Mouse (Mus musculus) neutrophil, adult 59 days (primary cell): Measurements from ENCODE around the gene Tmem87a. TPM values are rescaled to one million over a fixed set of nuclear protein-coding genes. Genes with fewer than 3 reads are reported as not detected.

ENCODE experiments used
- total RNA-seq, 2 experiments: library from RNA; stranded (reverse); gene quantifications; 1 replicate in 1 of 2; 2 replicates in 1 of 2; pipeline ENCODE4 v1.2.4; 2023

Gene Tmem87a
- 10 to 100 TPM; 25.2 to 28.5 TPM for total RNA-seq

DNA sequence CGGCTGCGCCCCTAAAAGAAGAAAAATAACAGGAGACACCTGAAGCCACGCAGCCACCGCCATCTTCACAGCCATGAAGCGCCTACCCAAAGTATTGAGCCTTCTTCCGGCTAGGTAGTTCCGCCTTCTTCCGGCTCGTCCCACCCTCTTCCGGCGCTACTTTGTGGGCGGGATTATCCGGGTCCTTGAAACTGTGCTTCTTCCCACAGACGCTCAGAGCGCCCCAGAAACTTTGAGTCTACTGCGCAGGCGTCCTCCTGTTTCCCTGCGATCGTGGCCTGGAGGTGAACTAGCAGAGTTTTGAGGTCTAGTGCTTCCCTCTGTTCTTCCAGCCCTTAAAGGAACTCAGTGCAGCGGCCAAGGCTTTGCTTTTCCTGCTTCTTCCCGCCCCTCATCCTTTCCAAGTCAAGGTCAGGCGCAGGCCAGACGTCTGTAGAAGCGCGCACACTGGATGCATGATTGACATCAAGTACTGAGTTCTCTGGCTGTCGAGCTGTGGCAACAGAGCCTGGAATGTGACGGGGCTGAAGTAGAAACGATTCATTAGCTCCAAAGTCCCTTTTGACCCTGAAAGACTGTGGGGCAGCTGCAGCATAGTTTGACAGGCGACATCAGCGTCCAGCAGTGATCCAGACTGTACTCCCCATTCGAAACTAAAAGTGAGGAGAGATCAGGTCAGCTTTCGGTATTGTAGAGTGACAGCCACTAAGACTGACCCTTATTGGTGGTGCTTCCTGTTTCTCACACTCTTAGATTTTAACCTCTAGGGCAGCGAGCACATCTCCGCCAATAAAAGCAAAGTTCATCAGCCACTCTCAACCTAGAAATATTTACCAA lies at the start of gene Tmem87a:
Gene Tmem87a, minus strand, starts transcription at position 128 of the 837 bp plus-strand sequence.

DNA sequence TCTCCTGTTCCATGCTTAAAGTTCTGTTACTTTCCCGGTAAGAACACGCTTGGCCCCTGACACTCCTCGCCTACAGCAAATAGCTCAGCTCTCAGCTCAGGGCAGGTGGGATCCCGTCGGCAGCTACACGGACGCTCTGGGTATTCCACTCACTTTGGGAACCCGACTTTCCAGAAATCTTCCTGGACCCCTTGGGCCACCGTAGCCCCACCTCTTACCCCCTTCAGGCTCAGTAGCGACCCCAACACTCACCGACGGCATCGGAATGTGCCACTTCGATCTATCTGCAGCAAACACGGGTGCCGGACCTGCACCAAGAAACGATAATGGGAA lies 294 bp downstream of the Tmem87a start, which contains the start of gene Ganc:
Gene Ganc, plus strand, starts transcription at position 244 of the 333 bp plus-strand sequence.

DNA sequence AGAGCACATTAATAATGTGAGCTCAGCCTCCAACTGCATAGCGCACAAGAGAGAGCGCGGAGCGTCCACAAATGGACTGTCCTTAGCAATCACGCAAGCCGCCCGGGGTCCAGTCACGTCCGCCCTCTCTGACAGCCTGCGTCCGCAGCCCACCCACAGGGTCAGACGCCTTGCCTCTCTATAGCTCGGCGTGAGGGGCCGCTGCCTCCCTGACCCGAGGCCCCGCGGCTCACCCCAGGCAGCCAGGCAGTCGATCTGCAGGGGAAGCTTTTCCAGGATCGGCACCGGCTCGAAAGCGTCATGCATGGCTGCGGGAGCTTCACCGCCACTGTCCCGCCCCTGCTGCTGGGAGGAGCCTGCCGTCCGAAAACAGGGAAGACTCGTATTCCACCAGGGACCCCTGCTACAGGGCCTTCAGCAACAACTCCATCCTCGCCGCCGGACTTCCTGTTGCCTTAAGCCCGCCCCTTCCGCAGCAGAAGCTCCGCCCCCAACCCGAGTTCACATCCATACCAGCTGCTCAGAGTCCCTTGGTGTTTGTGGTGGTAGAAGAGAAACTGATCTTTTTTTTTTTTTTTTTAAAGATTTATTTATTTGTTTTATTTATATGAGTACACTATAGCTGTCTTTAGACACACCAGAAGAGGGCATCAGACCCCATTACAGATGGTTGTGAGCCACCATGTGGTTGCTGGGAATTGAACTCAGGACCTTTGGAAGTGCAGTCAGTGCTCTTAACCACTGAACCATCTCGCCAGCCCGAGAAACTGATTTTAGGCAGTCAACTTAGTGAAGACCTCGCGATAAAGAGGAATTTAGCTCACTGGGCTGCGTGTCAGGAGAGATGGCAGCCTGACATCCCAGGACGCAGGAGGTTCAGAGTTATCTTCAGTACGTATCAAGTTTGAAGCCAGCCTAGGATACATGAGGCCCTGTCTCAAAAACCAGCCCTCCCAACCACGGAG lies 50.9 kb downstream of the Tmem87a start, which contains the start of gene Vps39:
Gene Vps39, minus strand, starts transcription at position 456 of the 965 bp plus-strand sequence.

DNA sequence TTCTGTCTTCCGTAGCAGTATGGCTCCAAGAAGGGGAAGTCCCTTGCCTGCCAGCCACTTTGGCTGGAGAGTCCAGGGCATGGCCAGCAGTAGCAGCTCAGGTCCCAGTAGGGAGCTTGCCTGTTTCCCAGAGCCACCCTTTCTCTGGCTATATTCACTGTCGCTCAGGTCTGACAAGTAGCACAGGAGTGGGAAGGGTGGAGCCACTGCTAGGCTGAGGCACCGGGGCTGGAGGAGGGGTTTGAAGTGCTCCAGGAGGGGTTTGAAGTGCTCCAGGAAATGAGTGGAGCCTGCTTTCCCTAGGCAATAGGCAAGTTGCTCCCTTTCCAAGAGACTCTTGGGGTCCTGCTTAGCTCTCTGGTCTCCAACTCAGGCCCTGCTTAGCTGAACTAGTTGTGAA lies 89.9 kb downstream of the Tmem87a start, which contains the start of gene Pla2g4f:
Gene Pla2g4f, minus strand, starts transcription at position 190 of the 400 bp plus-strand sequence.

Other genes starting within 250 kb of the Tmem87a start
- gene Ehd4, start 249.5 kb downstream of the Tmem87a start, total RNA-seq = 10 to 100 TPM; 46.4 to 70.4 TPM
- gene Pla2g4e, start 158.8 kb downstream of the Tmem87a start, total RNA-seq = not detected
- not detected for gene Pla2g4d, start 114.9 kb downstream of the Tmem87a start, total RNA-seq
- under 1 TPM in 1 of 2 experiments, not detected in 1; 0.13 TPM for gene Pla2g4f, start 89.9 kb downstream of the Tmem87a start, total RNA-seq
- gene Vps39, start 51.0 kb downstream of the Tmem87a start, total RNA-seq = 10 to 100 TPM; 30.3 to 35.3 TPM
- 10 to 100 TPM; 11.9 to 15.3 TPM for gene Ganc, start 217 bp downstream of the Tmem87a start, total RNA-seq
- gene Capn3, start 51.9 kb upstream of the Tmem87a start, total RNA-seq = under 1 TPM; 0.16 to 0.31 TPM
- gene Zfp106, start 159.7 kb upstream of the Tmem87a start, total RNA-seq = 10 to 100 TPM; 74.4 to 82.8 TPM
- gene Snap23, start 163.6 kb upstream of the Tmem87a start, total RNA-seq = 100 to 1,000 TPM; 119 to 145 TPM
- gene Haus2, start 205.3 kb upstream of the Tmem87a start, total RNA-seq = 10 to 100 TPM; 13.4 to 14.3 TPM
- 10 to 100 TPM; 18.6 to 20.7 TPM for gene Lrrc57, start 205.4 kb upstream of the Tmem87a start, total RNA-seq
- 10 to 100 TPM; 12.4 to 18.7 TPM for gene Stard9, start 225.0 kb upstream of the Tmem87a start, total RNA-seq